Mouse (Mus musculus): ENCODE results near the gene Dynlrb2.

Dynlrb2 gene

GRCm38 (mm10) chr8:116504477-116505120 is at the start of gene Dynlrb2:
Gene Dynlrb2, plus strand, starts transcription at chr8:116504974.
- in situ Hi-C loops (cut with MseI, MboI), result no loop called here

- in situ Hi-C loops (cut with MseI, MboI), result no loop called here
Observed at GRCm38 (mm10) chr8:116458569-116458968, 46.2 kb upstream of the Dynlrb2 start.

- in situ Hi-C loops (cut with MseI, MboI), result no loop called here
Observed at GRCm38 (mm10) chr8:116461472-116461871, 43.3 kb upstream of the Dynlrb2 start.

GRCm38 (mm10) chr8:116466586-116466985 is 38.2 kb upstream of the Dynlrb2 start:
- in situ Hi-C loops (cut with MseI, MboI), result no loop called here

GRCm38 (mm10) chr8:116467027-116467426 is 37.7 kb upstream of the Dynlrb2 start:
- in situ Hi-C loops (cut with MseI, MboI), result no loop called here

- in situ Hi-C loops (cut with MseI, MboI), result no loop called here
Observed at GRCm38 (mm10) chr8:116477941-116478340, 26.8 kb upstream of the Dynlrb2 start.

GRCm38 (mm10) chr8:116478681-116479080 is 26.1 kb upstream of the Dynlrb2 start:
- in situ Hi-C loops (cut with MseI, MboI), result no loop called here

GRCm38 (mm10) chr8:116480894-116481293 is 23.9 kb upstream of the Dynlrb2 start:
- in situ Hi-C loops (cut with MseI, MboI), result no loop called here

GRCm38 (mm10) chr8:116482738-116483137 is 22.0 kb upstream of the Dynlrb2 start:
- in situ Hi-C loops (cut with MseI, MboI), result no loop called here

- in situ Hi-C loops (cut with MseI, MboI), result no loop called here
Observed at GRCm38 (mm10) chr8:116484087-116484486, 20.7 kb upstream of the Dynlrb2 start.

GRCm38 (mm10) chr8:116488546-116488945 is 16.2 kb upstream of the Dynlrb2 start:
- in situ Hi-C loops (cut with MseI, MboI), result no loop called here

- in situ Hi-C loops (cut with MseI, MboI), result no loop called here
Observed at GRCm38 (mm10) chr8:116500057-116500809, 4.5 kb upstream of the Dynlrb2 start.

GRCm38 (mm10) chr8:116508721-116509120 is 3.9 kb downstream of the Dynlrb2 start:
- in situ Hi-C loops (cut with MseI, MboI), result no loop called here

- in situ Hi-C loops (cut with MseI, MboI), result no loop called here
Observed at GRCm38 (mm10) chr8:116509247-116509646, 4.5 kb downstream of the Dynlrb2 start.

- in situ Hi-C loops (cut with MseI, MboI), result no loop called here
Observed at GRCm38 (mm10) chr8:116519676-116520075, 14.9 kb downstream of the Dynlrb2 start.

GRCm38 (mm10) chr8:116521208-116521607 is 16.4 kb downstream of the Dynlrb2 start:
- in situ Hi-C loops (cut with MseI, MboI), result no loop called here

- in situ Hi-C loops (cut with MseI, MboI), result no loop called here
Observed at GRCm38 (mm10) chr8:116521641-116522040, 16.9 kb downstream of the Dynlrb2 start.

- in situ Hi-C loops (cut with MseI, MboI), result no loop called here
Observed at GRCm38 (mm10) chr8:116522104-116522767, 17.5 kb downstream of the Dynlrb2 start.

- in situ Hi-C loops (cut with MseI, MboI), result no loop called here
Observed at GRCm38 (mm10) chr8:116524915-116525314, 20.1 kb downstream of the Dynlrb2 start.

- in situ Hi-C loops (cut with MseI, MboI), result no loop called here
Observed at GRCm38 (mm10) chr8:116528736-116529135, 24.0 kb downstream of the Dynlrb2 start.

- in situ Hi-C loops (cut with MseI, MboI), result no loop called here
Observed at GRCm38 (mm10) chr8:116533081-116533480, 28.3 kb downstream of the Dynlrb2 start.

- in situ Hi-C loops (cut with MseI, MboI), result no loop called here
Observed at GRCm38 (mm10) chr8:116536786-116537185, 32.0 kb downstream of the Dynlrb2 start.

- in situ Hi-C loops (cut with MseI, MboI), result no loop called here
Observed at GRCm38 (mm10) chr8:116538763-116539162, 34.0 kb downstream of the Dynlrb2 start.

Measured in mouse trophoblast stem cell (cell line).